Mouse (Mus musculus) kidney, postnatal 14 days (tissue): Measurements from ENCODE around the gene Gsta4.
"Not testable (repeated sequence)": the region's sequence is repeated elsewhere in the genome, so short reads cannot be mapped to it uniquely, and the experiment has no call there.

Experiments used
- DNase-seq: peaks from one replicate; pipeline ENCODE4 v3.0.0; 2022; ENCODE audit warnings: mixed read lengths

The Gsta4 gene

GRCm38 (mm10) chr9:78233121-78233695, 50.6 kb downstream of the Gsta4 start:
- not testable (repeated sequence) for DNase-seq

GRCm38 (mm10) chr9:78255683-78256470, 73.3 kb downstream of the Gsta4 start:
- peak; percentile 61 for DNase-seq

GRCm38 (mm10) chr9:78256914-78257313, 74.3 kb downstream of the Gsta4 start, which contains the start of gene Gm3776:
TSS of gene Gm3776 (plus strand) at chr9:78257129.
- DNase-seq: not testable (repeated sequence)
